Mouse (Mus musculus) cerebellum, adult 9-10 months (tissue): ENCODE measurements around the gene Hbb-bh2.
"Not testable (repeated sequence)": the region's sequence is repeated elsewhere in the genome, so short reads cannot be mapped to it uniquely, and the experiment has no call there.

Source experiments
- DNase-seq: peaks from one replicate; pipeline ENCODE4 v3.0.0; 2022

Hbb-bh2 gene

DNA sequence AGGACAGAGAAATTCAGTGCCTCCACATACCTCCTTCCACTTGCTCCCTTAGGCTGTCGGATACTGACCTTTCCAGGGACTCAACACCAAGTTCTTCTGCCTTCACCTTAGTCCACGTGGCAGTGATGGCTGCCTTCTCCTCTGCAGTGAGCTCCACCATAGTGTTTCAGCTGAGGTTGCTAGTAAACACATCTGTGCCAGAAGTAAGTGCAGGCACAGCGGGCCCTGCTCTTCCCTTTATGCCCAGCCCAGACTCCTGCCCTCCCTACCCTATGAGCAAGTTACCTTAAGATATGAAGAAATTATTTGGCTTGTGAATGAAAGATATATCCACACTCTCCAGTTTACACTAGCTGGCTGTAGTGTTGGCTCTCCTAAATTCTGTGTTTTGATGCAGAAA is at the start of gene Hbb-bh2:
TSS of gene Hbb-bh2 (minus strand) at position 253 of the 400 bp plus-strand sequence.
- DNase-seq = no peak

DNA sequence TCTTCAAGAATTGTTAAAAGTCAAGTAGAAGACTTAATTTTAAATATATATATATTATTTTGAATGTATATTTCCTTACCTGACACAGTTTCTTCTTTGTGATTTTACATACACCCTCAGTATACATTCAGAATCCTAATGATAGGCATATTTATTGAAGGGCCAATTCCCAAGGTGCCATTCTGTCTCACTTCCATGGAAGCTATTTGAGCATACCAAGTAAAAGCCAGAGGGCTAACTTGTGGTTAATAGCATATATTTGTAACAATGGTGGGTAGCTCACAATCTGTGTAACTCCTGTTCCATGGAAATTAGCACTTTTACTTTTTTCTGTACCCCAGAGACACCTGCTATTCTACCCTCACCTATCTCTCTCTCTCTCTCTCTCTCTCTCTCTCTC is 45.8 kb upstream of the Hbb-bh2 start, which contains the start of gene Olfr66:
TSS of gene Olfr66 (minus strand) at position 101 of the 400 bp plus-strand sequence.
- no peak for DNase-seq

DNA sequence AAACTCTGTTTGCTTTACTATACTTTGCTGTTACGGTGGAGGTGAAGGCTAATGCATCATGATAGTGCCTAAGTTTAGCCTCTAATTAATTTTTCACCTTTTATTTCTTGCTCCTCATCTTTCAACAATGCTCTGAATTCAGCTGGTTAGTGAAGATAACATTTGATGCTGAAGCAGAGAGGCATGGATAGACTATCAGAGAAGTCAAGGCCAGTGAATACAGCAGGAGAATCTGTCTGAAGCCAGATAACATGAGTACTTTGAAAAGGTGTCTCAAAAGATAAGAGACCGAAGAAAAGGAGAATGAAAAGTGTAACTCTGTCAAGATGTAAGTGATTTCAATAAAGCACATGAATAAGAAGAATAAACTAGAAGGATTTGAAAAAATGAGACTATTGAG is 36.8 kb upstream of the Hbb-bh2 start:
- no peak for DNase-seq

DNA sequence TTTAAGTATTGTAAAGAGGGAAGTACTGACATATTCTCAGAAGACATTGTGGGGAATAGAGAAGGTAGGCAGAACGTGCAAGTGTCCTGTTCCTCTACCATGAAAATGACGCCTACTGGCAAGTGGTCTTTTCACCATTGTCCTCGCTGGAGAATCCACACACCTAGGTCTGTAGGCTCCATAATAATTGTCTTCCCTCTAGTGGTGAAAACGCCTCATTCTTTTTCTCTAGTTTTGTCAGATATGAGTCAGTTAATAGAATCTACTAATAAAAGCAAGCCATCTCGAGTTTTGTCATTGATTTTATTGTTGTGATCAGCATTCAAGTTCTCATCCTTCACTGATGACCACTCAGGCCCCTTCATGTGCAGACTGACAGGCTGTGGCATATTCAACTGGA is 34.1 kb upstream of the Hbb-bh2 start:
- DNase-seq = no peak

DNA sequence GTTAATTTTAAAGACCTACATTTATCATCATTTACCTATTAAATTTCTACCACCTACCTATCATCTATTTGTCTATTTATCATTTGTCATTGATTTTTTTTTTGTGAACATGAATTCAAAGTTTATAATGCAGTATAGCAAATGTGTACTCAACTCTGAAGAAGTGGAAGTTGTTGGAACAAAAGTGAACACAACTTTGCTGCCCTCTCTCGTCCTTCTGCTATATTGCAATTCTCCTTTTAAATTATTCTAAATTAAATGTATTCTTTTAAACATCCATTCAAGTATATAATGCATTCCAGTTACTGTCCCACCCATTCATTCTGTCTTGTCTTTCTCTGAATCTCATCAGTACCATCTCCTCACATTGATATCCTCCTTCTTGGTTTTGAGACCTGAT is 32.7 kb upstream of the Hbb-bh2 start:
- DNase-seq = no peak

DNA sequence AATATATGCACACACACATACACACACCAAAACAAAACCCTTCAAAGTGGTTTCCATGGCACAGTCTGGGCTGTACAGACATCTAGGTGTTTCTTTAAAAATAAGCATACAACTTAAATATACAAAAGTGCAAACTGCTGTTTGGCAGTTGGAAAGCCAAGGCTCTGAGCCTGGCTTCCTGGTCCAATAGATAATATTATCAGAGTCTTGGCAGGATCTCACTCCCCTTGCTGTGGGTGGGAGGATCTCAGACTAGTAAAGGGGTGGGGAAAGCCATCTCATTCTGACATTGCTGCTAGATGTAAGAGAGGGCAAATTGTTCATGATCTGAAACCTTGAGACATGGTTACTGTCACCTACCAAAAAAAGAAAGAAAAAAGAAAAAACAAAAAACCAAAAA is 30.3 kb upstream of the Hbb-bh2 start:
- no peak for DNase-seq

DNA sequence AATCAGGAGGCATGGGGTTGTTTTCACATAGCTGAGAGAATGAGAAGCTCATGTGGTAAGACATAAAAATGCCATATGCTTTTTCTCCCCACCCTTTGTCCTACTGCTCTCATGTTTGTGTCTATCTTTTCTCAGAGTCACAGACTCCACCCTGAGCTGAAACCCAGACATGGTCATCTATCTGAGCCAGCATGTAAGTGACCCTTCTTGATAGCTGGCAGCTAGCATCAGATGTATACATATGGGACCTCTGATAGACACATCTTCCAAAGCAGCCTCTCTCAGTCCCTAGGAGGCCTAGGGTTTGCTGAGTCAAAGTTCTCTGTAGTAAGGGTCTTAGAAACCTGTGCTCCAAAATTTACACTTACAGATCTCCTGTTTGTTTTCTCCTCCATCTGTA is 25.4 kb upstream of the Hbb-bh2 start:
- no peak for DNase-seq

DNA sequence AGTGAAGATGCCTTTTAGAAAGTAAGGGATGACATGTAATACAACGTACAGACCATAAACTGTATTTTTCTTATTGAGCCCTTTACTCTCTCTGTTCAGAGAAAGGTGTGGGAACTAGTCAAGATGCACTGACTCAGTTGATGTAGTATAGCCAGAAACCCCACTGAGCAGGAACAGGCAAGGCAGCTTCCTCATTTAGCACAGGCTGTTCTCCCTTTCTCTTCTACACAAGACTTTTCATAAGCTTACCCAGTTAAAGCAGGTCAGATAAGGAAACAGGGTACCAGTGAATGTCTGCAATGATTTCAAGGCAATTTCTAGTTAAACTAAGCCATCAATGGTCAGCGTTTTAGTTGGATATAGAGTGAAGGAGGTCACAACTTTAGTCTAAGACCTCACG is 21.2 kb upstream of the Hbb-bh2 start:
- DNase-seq = no peak

DNA sequence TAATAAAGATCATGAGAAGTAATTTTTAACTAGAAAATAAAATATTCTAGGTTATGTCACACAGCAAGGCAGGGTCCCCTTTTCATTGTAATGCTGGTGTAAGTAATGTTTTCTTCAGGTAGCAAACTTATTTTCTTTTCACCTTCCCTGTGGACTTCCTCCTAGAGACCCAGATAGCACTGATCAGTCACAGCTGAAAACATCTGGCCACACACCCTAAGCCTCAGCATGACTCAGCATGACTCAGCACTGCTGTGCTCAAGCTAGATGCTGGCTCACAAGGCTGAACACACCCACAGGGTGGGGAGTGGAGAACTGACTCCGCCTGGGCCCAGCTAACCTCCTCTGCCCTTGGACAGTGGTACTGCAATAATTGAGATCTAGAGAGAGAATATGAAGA is 20.5 kb upstream of the Hbb-bh2 start:
- DNase-seq = no peak

DNA sequence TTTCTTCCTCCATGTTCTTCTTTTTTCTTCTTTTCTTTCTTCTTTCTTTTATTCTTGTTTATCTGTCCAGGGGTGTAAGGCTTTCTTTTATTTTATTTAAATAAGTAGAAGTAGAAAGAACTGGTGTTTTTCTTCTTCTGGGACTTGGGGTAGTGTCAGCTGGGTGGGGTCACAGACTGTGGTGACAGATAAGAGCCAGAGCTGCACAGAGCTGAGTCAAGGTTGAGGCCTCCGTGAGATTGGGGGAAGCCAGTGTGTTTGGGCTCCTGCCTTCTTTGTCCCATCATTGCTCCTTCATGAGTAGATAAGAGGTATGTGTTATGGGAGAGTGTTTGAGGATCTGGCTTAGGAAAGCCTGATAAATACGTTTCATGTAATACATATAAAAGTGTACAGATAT is 18.8 kb upstream of the Hbb-bh2 start:
- no peak for DNase-seq

DNA sequence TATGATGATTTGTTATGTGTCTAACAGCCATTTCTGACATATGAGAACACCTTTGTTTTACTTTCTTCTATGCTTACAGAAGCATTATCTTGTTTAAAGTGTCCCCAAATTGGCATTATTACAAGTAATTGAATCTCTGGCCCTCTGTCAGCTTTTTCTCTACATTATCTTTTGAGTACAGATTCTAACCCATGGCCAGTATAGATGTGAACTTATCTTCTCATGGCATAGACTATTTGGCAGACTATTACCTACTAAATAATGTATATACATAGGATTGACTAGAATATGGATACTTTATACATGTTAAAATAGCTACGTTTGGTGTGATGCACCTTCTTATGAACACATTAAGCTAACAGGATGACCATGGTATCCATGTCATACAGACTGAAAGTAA is 14.3 kb upstream of the Hbb-bh2 start:
- DNase-seq = no peak

DNA sequence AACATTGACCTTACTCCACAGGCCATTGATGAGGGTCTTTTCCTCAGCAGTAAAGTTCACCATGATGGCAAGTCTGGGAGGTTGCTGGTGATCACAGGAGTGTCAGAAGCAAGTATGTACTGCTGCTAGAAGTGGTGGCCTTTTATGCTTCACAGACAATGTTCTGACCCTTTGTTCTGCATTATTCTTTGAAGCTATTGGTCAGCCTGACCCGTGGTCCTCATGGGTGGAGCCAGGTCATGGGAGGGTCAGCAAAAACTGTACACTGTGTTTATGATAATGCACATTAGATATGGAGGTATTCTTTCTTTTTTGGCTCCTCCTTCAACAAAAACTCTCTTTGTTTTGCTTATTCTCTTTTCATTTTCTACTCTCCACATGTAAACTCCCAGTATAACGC is 12.8 kb upstream of the Hbb-bh2 start, which contains the start of gene Hbb-y:
TSS of gene Hbb-y (minus strand) at position 127 of the 400 bp plus-strand sequence.
- DNase-seq = no peak

DNA sequence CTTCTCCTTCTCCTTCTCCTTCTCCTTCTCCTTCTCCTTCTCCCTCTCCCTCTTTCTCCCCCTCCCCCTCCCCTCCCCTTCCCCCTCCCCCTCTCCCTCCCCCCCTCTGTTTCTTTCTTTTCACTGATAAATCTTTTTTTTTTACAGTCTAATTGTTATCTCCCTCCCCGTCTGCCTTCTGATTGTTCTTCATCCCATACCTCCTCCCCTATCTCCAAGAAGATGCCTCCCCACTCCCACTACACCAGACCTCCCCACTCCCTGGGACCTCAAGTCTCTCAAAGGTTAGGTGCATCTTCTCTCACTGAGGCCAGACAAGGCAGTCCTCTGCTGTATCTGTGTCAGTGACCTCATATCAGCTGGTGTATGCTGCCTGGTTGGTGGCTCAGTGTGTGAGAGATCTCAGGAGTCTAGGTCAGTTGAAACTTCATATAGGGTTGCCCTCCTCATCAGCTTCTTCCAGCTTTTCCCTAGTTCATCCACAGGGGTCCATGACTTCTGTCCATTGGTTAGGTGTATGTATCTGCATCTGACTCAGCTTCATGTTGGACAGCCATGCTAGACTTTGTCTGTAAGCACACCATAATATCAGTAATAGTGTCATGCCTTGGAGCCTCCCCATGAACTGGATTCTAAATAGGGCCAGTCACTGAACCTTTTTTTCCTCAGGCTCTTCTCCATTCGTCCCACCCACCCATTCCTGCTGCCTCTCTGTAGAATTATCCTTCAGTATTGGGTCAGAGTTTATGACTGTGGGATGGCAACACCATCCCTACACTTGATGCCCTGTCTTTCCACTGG is 4.4 kb upstream of the Hbb-bh2 start:
- DNase-seq = no peak

DNA sequence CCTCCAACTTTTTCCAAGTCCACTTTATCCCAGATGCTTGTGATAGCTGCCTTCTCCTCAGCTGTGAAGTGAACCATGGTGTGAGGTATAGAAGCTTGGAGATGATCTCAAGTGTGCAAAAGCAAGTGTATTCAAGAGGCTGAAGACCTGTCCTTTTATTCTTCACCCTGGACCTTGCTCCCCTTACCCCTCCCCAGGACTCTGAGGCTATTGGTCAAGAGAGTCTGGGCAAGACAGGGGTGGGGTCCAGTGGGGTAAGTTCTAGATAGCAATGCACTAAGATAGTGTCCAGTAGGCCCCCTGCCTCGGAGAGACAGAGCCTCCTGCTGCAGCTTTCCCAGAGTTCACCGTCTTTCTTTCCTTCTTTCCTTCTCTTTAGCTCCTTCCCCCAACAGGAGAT is 2.7 kb upstream of the Hbb-bh2 start, which contains the start of gene Hbb-bh1:
TSS of gene Hbb-bh1 (minus strand) at position 131 of the 400 bp plus-strand sequence.
- DNase-seq = no peak

DNA sequence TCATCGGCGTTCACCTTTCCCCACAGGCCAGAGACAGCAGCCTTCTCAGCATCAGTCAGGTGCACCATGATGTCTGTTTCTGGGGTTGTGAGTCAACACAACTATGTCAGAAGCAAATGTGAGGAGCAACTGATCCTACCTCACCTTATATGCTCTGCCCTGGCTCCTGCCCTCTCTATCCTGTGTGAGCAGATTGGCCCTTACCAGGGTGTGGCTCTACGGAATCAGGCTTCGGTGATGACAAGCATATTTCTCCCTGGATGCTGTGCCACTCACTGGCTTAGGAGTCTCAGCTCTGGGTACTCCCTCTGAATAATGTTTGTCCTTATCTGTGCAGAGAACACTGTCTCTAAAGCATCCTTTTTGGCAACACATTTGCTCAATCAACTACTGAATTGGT is 12.5 kb downstream of the Hbb-bh2 start, which contains the start of gene Hbb-bs:
TSS of gene Hbb-bs (minus strand) at position 289 of the 400 bp plus-strand sequence.
- no peak for DNase-seq

DNA sequence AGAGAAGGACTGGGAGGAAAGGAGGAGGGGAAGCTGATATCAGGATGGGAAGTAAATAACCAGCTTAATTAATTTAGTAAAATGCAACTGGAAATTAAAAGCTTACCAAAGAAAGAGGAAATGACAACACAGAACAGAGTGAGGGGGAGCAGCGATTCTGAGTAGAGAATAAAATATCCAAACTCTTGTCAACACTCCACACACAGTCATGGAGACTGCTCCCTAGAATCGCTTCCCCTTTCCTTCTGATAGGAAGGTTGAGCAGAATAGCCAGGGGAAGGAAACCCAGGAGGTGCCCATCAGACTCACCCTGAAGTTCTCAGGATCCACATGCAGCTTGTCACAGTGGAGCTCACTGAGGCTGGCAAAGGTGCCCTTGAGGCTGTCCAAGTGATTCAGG is 13.2 kb downstream of the Hbb-bh2 start:
- DNase-seq = not testable (repeated sequence)

DNA sequence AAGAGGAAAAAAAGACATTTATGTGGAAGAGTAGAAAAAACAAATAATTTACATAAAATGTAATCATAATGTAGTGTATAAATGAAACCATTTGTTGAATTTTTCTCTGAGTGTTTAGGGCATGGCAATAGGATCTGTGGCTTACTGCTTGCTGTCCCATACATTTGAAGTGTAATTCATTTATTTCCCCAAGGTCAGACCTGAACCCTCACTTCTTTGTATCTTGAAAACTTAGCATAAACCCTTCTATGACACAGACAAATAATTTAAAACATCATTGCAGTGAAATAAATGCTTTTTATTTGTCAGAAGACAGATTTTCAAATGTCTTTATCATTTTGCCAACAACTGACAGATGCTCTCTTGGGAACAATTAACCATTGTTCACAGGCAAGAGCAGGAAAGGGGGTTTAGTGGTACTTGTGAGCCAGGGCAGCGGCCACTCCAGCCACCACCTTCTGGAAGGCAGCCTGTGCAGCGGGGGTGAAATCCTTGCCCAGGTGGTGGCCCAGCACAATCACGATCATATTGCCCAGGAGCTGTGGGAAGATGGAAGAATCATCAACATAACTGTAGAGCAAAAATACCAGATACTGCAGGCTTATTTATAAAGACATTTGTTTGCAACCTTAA is 13.9 kb downstream of the Hbb-bh2 start:
- DNase-seq = no peak

DNA sequence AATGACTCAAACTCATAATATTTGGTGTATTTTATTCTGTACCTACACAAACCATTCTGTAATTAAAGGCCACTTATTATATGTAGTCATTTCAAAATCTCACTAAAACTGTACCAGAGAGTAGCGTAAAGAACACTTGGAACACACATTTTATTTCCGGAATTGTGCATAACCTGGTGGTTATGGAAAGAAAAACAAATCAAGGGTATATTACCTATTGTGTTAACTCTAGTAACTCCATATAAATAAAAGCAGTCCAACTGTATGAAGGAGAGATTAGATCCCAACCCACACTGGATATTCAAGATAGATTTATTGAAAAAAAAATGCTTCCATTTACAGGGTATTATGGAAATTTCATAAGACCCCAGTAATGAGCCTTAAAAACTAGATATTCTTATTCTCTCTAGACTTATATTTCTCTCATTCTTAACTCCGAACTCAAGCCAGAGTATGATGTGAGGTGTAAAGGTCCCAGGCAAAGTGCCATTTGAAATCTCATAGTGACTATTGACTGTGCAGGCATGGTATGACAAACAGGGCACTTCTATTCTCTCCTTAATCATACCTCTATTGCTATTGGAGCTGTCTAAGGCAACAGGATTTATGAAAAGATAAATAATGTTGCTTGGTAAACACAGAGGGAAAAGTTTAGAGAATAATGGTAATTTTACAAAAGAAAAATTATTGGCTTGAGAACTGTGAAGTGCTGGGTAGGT is 14.6 kb downstream of the Hbb-bh2 start:
- no peak for DNase-seq

DNA sequence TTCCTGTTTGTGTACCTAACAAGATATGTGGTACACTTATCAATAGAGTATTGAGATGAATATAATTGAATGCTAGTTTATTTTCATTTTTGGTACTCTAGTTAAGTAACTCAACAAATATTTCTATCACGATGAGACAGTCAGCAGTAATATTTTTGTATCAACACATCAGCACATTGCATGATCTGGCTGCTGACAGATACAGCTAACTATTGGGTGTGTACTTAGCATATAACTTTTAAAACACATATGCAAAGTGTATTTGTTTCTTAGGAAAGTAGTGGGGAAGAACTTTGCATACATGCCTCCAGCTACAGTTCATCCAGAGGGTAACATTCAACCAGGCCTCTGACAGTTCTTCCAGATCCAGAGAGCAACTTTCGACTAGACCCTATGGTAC is 15.7 kb downstream of the Hbb-bh2 start:
- DNase-seq = no peak

DNA sequence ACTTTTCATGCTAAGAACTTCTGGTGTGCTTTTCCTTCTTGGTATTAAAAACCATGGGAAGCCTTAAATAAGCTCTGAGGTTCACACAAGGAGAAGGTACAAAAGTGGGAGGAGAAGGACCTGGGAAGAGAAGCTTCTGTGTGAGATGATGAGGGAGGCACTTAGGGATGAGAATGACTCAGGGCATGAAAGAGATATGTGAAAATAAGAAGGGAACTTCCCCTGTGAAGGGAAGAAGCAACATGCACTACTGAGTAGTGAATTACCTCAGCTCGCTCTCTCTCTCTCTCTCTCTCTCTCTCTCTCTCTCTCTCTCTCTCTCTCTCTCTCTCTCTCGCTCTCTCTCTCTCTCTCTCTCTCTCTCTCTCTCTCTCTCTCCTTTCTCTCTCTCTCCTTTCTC is 25.2 kb downstream of the Hbb-bh2 start:
- not testable (repeated sequence) for DNase-seq

DNA sequence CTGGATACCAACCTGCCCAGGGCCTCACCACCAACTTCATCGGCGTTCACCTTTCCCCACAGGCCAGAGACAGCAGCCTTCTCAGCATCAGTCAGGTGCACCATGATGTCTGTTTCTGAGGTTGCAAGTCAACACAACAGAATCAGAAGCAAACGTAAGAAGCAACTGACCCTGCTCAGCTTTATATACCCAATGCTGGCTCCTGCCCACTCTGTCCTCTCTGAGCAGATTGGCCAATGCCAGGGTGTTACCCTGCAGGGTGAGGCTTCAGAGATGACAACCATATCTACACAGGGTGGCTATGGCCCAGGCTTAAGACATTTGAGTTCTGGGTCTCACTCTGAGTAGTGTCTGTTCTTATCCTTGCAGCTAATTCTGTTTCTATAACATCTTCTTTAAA is 26.6 kb downstream of the Hbb-bh2 start, which contains the start of gene Hbb-bt:
TSS of gene Hbb-bt (minus strand) at position 231 of the 400 bp plus-strand sequence.
- DNase-seq = no peak

DNA sequence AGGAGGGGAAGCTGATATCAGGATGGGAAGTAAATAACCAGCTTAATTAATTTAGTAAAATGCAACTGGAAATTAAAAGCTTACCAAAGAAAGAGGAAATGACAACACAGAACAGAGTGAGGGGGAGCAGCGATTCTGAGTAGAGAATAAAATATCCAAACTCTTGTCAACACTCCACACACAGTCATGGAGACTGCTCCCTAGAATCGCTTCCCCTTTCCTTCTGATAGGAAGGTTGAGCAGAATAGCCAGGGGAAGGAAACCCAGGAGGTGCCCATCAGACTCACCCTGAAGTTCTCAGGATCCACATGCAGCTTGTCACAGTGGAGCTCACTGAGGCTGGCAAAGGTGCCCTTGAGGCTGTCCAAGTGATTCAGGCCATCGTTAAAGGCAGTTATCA is 27.2 kb downstream of the Hbb-bh2 start:
- not testable (repeated sequence) for DNase-seq

DNA sequence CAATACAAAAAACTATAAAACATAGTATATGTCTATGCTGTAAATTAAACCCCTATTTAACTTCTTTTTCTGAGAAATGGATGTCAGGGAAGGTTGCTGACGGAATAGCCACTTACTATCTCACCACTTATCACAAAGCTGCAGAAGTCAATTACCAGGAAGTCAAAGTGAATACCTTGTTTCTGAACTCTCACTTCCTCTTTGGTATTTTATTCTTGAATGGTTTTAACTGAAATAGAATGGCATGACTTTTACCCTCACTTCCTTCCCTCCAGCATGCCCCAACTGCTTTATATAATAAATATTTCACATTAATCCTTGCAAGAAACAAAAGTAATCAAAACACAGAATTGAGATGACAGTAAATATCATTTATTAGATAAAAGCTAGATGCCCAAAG is 28.1 kb downstream of the Hbb-bh2 start:
- DNase-seq = no peak
